Mouse (Mus musculus): Measurements from ENCODE around the gene Pitpnm2.

- no peak for TF ChIP-seq CTCF (IDR thresholded peaks at IDR 0.05; ENCODE audit: low read depth)
- TF ChIP-seq EP300 (IDR thresholded peaks at IDR 0.05; ENCODE audit: low read depth): no peak
Measured at GRCm38 (mm10) chr5:124168428-124169223, 80.9 kb downstream of the Pitpnm2 start.

Data from liver, embryonic 14.5 days (tissue).